Mouse (Mus musculus) kidney, embryonic 16.5 days (tissue): ENCODE results near the gene Ift46. TPM values are rescaled to one million over a fixed set of nuclear protein-coding genes. Genes with fewer than 3 reads are reported as not detected.
A peak's percentile ranks its signal among the peaks of the same experiment; 100 is the strongest.
"Not testable (repeated sequence)": the region's sequence is repeated elsewhere in the genome, so short reads cannot be mapped to it uniquely, and the experiment has no call there.

Experiments
- ATAC-seq: fragments of 200-750 bp; cut with Nextera tagmentation; 2 replicates; pipeline ENCODE4 v1.8.0; 2017; ENCODE audit warnings: moderate TSS enrichment; ENCODE audit not compliant: low FRiP score, low TSS enrichment
- H3K27ac ChIP-seq: fragments of 300-500 bp; sonication (generic); 2 replicates; pipeline ENCODE4 v1.5.1; 2014; ENCODE audit warnings: low read length
- H3K27me3 ChIP-seq: fragments of 300-500 bp; sonication (generic); 2 replicates; pipeline ENCODE4 v1.6.1; 2014; ENCODE audit warnings: low read length, control low read depth, mixed read lengths; ENCODE audit not compliant: insufficient read depth
- H3K36me3 ChIP-seq: fragments of 300-500 bp; sonication (generic); 2 replicates; pipeline ENCODE4 v1.6.1; 2014; ENCODE audit warnings: low read length, control low read depth, mixed read lengths; ENCODE audit not compliant: insufficient read depth
- H3K4me1 ChIP-seq: fragments of 300-500 bp; sonication (generic); 2 replicates; pipeline ENCODE4 v1.6.1; 2014; ENCODE audit warnings: low read length, control low read depth, mixed read lengths; ENCODE audit not compliant: insufficient read depth
- H3K4me2 ChIP-seq: fragments of 300-500 bp; sonication (generic); replicated peaks from 2 replicates; pipeline ENCODE4 v1.6.1; 2014; ENCODE audit warnings: low read depth, low read length
- H3K4me3 ChIP-seq: fragments of 300-500 bp; sonication (generic); 2 replicates; pipeline ENCODE4 v1.5.1; 2014; ENCODE audit warnings: mild to moderate bottlenecking, low read length
- H3K9ac ChIP-seq: fragments of 300-500 bp; sonication (generic); replicated peaks from 2 replicates; pipeline ENCODE4 v1.6.1; 2014; ENCODE audit warnings: low read length
- H3K9me3 ChIP-seq: fragments of 300-500 bp; sonication (generic); 2 replicates; pipeline ENCODE4 v1.6.1; 2016; ENCODE audit warnings: low read length, control low read depth
- WGBS: fragments of 180-500 bp; shearing (Covaris S2); extraction: QIAGEN DNeasy Blood & Tissue Kit; methylation state at CpG from one replicate; pipeline ENCODE4 v1.1.7; 2014; 5-methylcytosine and 5-hydroxymethylcytosine counted together
- polyA plus RNA-seq: library from polyadenylated mRNA; unstranded; fragments of >200 nt; fragmentation: Nextera tagmentation; extraction: Ambion mirVana; gene quantifications from 2 replicates; pipeline ENCODE4 v1.2.1, GENCODE M21; 2015

Gene Ift46
- polyA plus RNA-seq, 1 experiment from 2014 or later = 100 TPM

GRCm38 (mm10) chr9:44760873-44761272, 6.8 kb upstream of the Ift46 start:
- no peak overlapping the region for H3K27ac ChIP-seq
- H3K4me2 ChIP-seq = no peak overlapping the region
- ATAC-seq = no peak
- no peaks in the 10 kb centered on the region for H3K27me3 ChIP-seq
- H3K4me1 ChIP-seq = peaks cover 26% of the 10 kb centered on the region
- WGBS = 54% methylated on average over 2 of the region's 2 CpGs
- no peak overlapping the region for H3K4me3 ChIP-seq
- H3K36me3 ChIP-seq = peaks cover 23% of the 10 kb centered on the region; the same call in 1 of the 2 replicates
- no peak overlapping the region for H3K9ac ChIP-seq
- no peaks in the 10 kb centered on the region for H3K9me3 ChIP-seq

- not testable (repeated sequence) for H3K9ac ChIP-seq, ATAC-seq, H3K36me3 ChIP-seq, H3K27me3 ChIP-seq, H3K9me3 ChIP-seq
- H3K4me2 ChIP-seq = peak overlapping the region; percentile 81
- 0 out of 2 replicates have a peak overlapping the region, but pooled peaks have one; percentile 33 for H3K27ac ChIP-seq
- H3K4me3 ChIP-seq = peak overlapping the region; percentile 100
- WGBS = 45% methylated on average over 7 of the region's 9 CpGs
- peaks cover 29% of the 10 kb centered on the region for H3K4me1 ChIP-seq
These were observed 304 bp downstream of the Ift46 start for GRCm38 (mm10) chr9:44768029-44768394.

- no peaks in the 10 kb centered on the region for H3K9me3 ChIP-seq
- 94% methylated on average over 5 of the region's 5 CpGs for WGBS
- no peak overlapping the region for H3K4me2 ChIP-seq
- H3K27ac ChIP-seq = no peak overlapping the region
- H3K4me1 ChIP-seq = peaks cover 11% of the 10 kb centered on the region
- no peak overlapping the region for H3K4me3 ChIP-seq
- no peak for ATAC-seq
- peaks cover 9% of the 10 kb centered on the region for H3K36me3 ChIP-seq
- H3K9ac ChIP-seq = no peak overlapping the region
- no peaks in the 10 kb centered on the region for H3K27me3 ChIP-seq
These were observed 3.7 kb downstream of the Ift46 start for GRCm38 (mm10) chr9:44771376-44771775.

- 21% methylated on average over 5 of the region's 5 CpGs for WGBS
- H3K4me2 ChIP-seq = no peak overlapping the region
- H3K9me3 ChIP-seq = no peaks in the 10 kb centered on the region
- H3K4me1 ChIP-seq = peaks cover 8% of the 10 kb centered on the region
- H3K9ac ChIP-seq = peak overlapping the region; percentile 41; the same call in 1 of the 2 replicates
- no peak overlapping the region for H3K4me3 ChIP-seq
- H3K36me3 ChIP-seq = peaks cover 9% of the 10 kb centered on the region
- no peak for ATAC-seq
- H3K27me3 ChIP-seq = no peaks in the 10 kb centered on the region
- peak overlapping the region; percentile 70 for H3K27ac ChIP-seq
These were observed 4.7 kb downstream of the Ift46 start for GRCm38 (mm10) chr9:44772392-44772749.

GRCm38 (mm10) chr9:44772750-44773651, 5.3 kb downstream of the Ift46 start:
- Histone ChIP-seq H3K27ac (peak overlapping the region; percentile 86), H3K4me1 (peaks cover 8% of the 10 kb centered on the region)

GRCm38 (mm10) chr9:44792842-44793241, 25.1 kb downstream of the Ift46 start:
- no peak overlapping the region for H3K4me3 ChIP-seq
- H3K36me3 ChIP-seq = peaks cover 49% of the 10 kb centered on the region
- H3K27me3 ChIP-seq = no peaks in the 10 kb centered on the region
- H3K27ac ChIP-seq = no peak overlapping the region
- H3K4me2 ChIP-seq = no peak overlapping the region
- 81% methylated on average over 9 of the region's 9 CpGs for WGBS
- H3K9ac ChIP-seq = no peak overlapping the region
- ATAC-seq = no peak
- H3K9me3 ChIP-seq = no peaks in the 10 kb centered on the region
- no peaks in the 10 kb centered on the region for H3K4me1 ChIP-seq

More at GRCm38 (mm10) chr9:44772750-44773651, 5.3 kb downstream of the Ift46 start:
- H3K4me3 ChIP-seq = peak overlapping the region; percentile 72
- under 1% methylated on average over 41 of the region's 41 CpGs for WGBS
- H3K4me2 ChIP-seq = peak overlapping the region; percentile 89
- H3K36me3 ChIP-seq = peaks cover 9% of the 10 kb centered on the region
- no peaks in the 10 kb centered on the region for H3K27me3 ChIP-seq
- H3K9me3 ChIP-seq = no peaks in the 10 kb centered on the region
- peak overlapping the region; percentile 92 for H3K9ac ChIP-seq
- ATAC-seq = peak; percentile 100

GRCm38 (mm10) chr9:44798298-44798697, 30.6 kb downstream of the Ift46 start:
- ATAC-seq = no peak
- no peaks in the 10 kb centered on the region for H3K27me3 ChIP-seq
- H3K9ac ChIP-seq = no peak overlapping the region; the same call in 1 of the 2 replicates
- H3K27ac ChIP-seq = no peak overlapping the region
- H3K4me1 ChIP-seq = peaks cover 29% of the 10 kb centered on the region
- H3K9me3 ChIP-seq = no peaks in the 10 kb centered on the region
- peak overlapping the region; percentile 76 for H3K4me2 ChIP-seq
- H3K4me3 ChIP-seq = peak overlapping the region; percentile 58; the same call in 1 of the 2 replicates
- 48% methylated on average over 7 of the region's 7 CpGs for WGBS
- no peaks in the 10 kb centered on the region for H3K36me3 ChIP-seq

- WGBS = under 1% methylated on average over 75 of the region's 75 CpGs
These were observed 31.6 kb downstream of the Ift46 start, which contains the start of gene Tmem25 for GRCm38 (mm10) chr9:44799102-44799957. Tmem25 (minus strand) TSS chr9:44799307.

GRCm38 (mm10) chr9:44799958-44800324, 32.2 kb downstream of the Ift46 start:
- peaks cover 36% of the 10 kb centered on the region for H3K4me1 ChIP-seq
- WGBS = 27% methylated on average over 9 of the region's 9 CpGs
- peak overlapping the region; percentile 63 for H3K9ac ChIP-seq
- peak overlapping the region; percentile 58 for H3K4me3 ChIP-seq
- 0 out of 2 replicates have a peak, but pooled peaks cover 2% of the 10 kb centered on the region for H3K36me3 ChIP-seq
- ATAC-seq = no peak
- H3K4me2 ChIP-seq = peak overlapping the region; percentile 76
- peak overlapping the region; percentile 94 for H3K27ac ChIP-seq
- no peaks in the 10 kb centered on the region for H3K9me3 ChIP-seq
- no peaks in the 10 kb centered on the region for H3K27me3 ChIP-seq

More at GRCm38 (mm10) chr9:44799102-44799957, 31.6 kb downstream of the Ift46 start, which contains the start of gene Tmem25:
- ATAC-seq = peak; percentile 94
- Histone ChIP-seq H3K4me3 (peak within 1 kb of the TSS; percentile 58), H3K4me2 (peak within 1 kb of the TSS; percentile 76), H3K4me1 (peaks cover 36% of the 10 kb centered on the region), H3K27me3 (no peaks in the 10 kb centered on the region), H3K9ac (peak within 1 kb of the TSS; percentile 63), H3K36me3 (no peaks in the 10 kb centered on the region), H3K9me3 (no peaks in the 10 kb centered on the region), H3K27ac (peak within 1 kb of the TSS; percentile 94)
